Mouse (Mus musculus): ENCODE measurements at regions not wholly inside any gene's neighbourhood (a gene's known extent, or its start where the extent isn't known, plus 50 kb on each side); places are given as distances from the start of the nearest gene placed in this dataset.

- ATAC-seq (ENCODE audit: insufficient number of reproducible peaks, insufficient read depth, low FRiP score, low read depth): no peak
- Histone ChIP-seq H3K4me3 (ENCODE audit: low read depth, low read length) (no peak overlapping the region), H3K27ac (ENCODE audit: low read length) (no peak overlapping the region), H3K4me2 (replicated peaks; ENCODE audit: low read depth, low read length) (no peak overlapping the region), H3K9ac (replicated peaks; ENCODE audit: low read depth, low read length) (no peak overlapping the region), H3K27me3 (ENCODE audit: control insufficient read depth, insufficient read depth, low read length) (no peaks in the 10 kb centered on the region), H3K4me1 (ENCODE audit: control insufficient read depth, insufficient read depth, low read length) (no peaks in the 10 kb centered on the region), H3K36me3 (ENCODE audit: control insufficient read depth, insufficient read depth, low read length) (no peaks in the 10 kb centered on the region), H3K9me3 (ENCODE audit: control insufficient read depth, low read depth, low read length) (no peaks in the 10 kb centered on the region)
- whole genome bisulfite sequencing: 87% methylated on average over 10 of the region's 10 CpGs
Observed at GRCm38 (mm10) chr11:112938035-112938434, 156.0 kb downstream of the Sox9 start.

DNA sequence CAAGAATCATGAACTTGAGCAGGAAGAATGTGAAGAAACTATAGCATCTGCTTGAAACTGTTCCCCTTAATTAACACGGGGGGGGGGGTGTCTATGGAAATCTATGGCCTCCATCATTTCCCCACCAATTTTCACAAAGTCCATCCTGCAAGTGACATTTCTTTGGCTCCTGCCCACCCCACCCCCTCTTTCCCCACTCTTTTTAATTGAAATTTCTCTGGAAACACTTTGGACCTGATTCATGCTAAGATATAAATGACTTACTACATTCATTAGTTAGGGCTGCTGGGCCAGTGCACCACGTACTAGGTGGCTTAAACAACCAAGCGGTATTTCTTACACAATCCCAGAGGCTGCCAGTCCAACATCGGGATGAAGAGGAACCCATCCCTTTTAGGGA lies 169.4 kb downstream of the Sox9 start:
- Histone ChIP-seq H3K9me3 (ENCODE audit: control insufficient read depth, low read depth, low read length) (no peaks in the 10 kb centered on the region), H3K36me3 (ENCODE audit: control insufficient read depth, insufficient read depth, low read length) (no peaks in the 10 kb centered on the region), H3K4me2 (replicated peaks; ENCODE audit: low read depth, low read length) (no peak overlapping the region), H3K27me3 (ENCODE audit: control insufficient read depth, insufficient read depth, low read length) (no peaks in the 10 kb centered on the region), H3K4me3 (ENCODE audit: low read depth, low read length) (no peak overlapping the region), H3K4me1 (ENCODE audit: control insufficient read depth, insufficient read depth, low read length) (no peaks in the 10 kb centered on the region), H3K9ac (replicated peaks; ENCODE audit: low read depth, low read length) (no peak overlapping the region), H3K27ac (ENCODE audit: low read length) (no peak overlapping the region)
- 74% methylated on average over 4 of the region's 4 CpGs for WGBS
- no peak for ATAC-seq (ENCODE audit: insufficient number of reproducible peaks, insufficient read depth, low FRiP score, low read depth)

DNA sequence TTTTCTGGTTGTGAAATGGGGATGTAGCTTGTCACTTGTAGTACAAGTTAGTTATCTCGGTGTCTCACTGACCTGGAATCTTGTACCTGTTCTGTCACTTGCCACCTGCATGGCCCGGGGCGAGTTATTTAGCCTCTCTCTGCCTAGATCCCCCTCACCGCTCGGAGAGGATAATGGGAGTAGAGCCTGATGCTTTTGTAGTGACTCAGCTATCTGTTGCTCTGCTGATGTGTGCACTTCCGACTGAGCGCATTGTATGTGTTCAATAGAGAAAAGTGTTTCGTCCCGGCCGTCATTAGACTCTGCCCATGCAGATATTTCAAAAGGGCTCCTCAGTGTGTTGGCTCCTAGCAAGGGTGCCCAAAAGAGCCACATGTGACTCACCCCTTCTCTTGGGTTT lies 170.3 kb downstream of the Sox9 start:
- Histone ChIP-seq H3K27ac (ENCODE audit: low read length) (no peak overlapping the region), H3K9me3 (ENCODE audit: control insufficient read depth, low read depth, low read length) (no peaks in the 10 kb centered on the region), H3K4me3 (ENCODE audit: low read depth, low read length) (no peak overlapping the region), H3K9ac (replicated peaks; ENCODE audit: low read depth, low read length) (no peak overlapping the region), H3K4me1 (ENCODE audit: control insufficient read depth, insufficient read depth, low read length) (no peaks in the 10 kb centered on the region; the same call in 1 of the 2 replicates), H3K27me3 (ENCODE audit: control insufficient read depth, insufficient read depth, low read length) (no peaks in the 10 kb centered on the region), H3K4me2 (replicated peaks; ENCODE audit: low read depth, low read length) (no peak overlapping the region), H3K36me3 (ENCODE audit: control insufficient read depth, insufficient read depth, low read length) (no peaks in the 10 kb centered on the region)
- 82% methylated on average over 10 of the region's 10 CpGs for WGBS
- no peak for ATAC-seq (ENCODE audit: insufficient number of reproducible peaks, insufficient read depth, low FRiP score, low read depth)

- H3K36me3 ChIP-seq (ENCODE audit: control insufficient read depth, insufficient read depth, low read length): no peaks in the 10 kb centered on the region
- H3K9ac ChIP-seq (replicated peaks; ENCODE audit: low read depth, low read length): no peak overlapping the region
- no peak overlapping the region for H3K27ac ChIP-seq (ENCODE audit: low read length)
- no peak overlapping the region for H3K4me2 ChIP-seq (replicated peaks; ENCODE audit: low read depth, low read length)
- H3K9me3 ChIP-seq (ENCODE audit: control insufficient read depth, low read depth, low read length): no peaks in the 10 kb centered on the region
- no peaks in the 10 kb centered on the region; the same call in 1 of the 2 replicates for H3K4me1 ChIP-seq (ENCODE audit: control insufficient read depth, insufficient read depth, low read length)
- 47% methylated on average over 4 of the region's 4 CpGs for whole genome bisulfite sequencing
- no peaks in the 10 kb centered on the region for H3K27me3 ChIP-seq (ENCODE audit: control insufficient read depth, insufficient read depth, low read length)
- ATAC-seq (ENCODE audit: insufficient number of reproducible peaks, insufficient read depth, low FRiP score, low read depth): no peak
- H3K4me3 ChIP-seq (ENCODE audit: low read depth, low read length): no peak overlapping the region
Observed at GRCm38 (mm10) chr11:112953491-112953890, 171.5 kb downstream of the Sox9 start.

GRCm38 (mm10) chr11:112956748-112957440 lies 174.9 kb downstream of the Sox9 start:
- no peaks in the 10 kb centered on the region for H3K9me3 ChIP-seq (ENCODE audit: control insufficient read depth, low read depth, low read length)
- H3K4me1 ChIP-seq (ENCODE audit: control insufficient read depth, insufficient read depth, low read length): no peaks in the 10 kb centered on the region; the same call in 1 of the 2 replicates
- no peak for ATAC-seq (ENCODE audit: insufficient number of reproducible peaks, insufficient read depth, low FRiP score, low read depth)
- no peak overlapping the region for H3K27ac ChIP-seq (ENCODE audit: low read length)
- no peak overlapping the region for H3K4me3 ChIP-seq (ENCODE audit: low read depth, low read length)
- H3K27me3 ChIP-seq (ENCODE audit: control insufficient read depth, insufficient read depth, low read length): no peaks in the 10 kb centered on the region
- WGBS: 61% methylated on average over 5 of the region's 5 CpGs
- H3K9ac ChIP-seq (replicated peaks; ENCODE audit: low read depth, low read length): no peak overlapping the region
- H3K4me2 ChIP-seq (replicated peaks; ENCODE audit: low read depth, low read length): no peak overlapping the region
- H3K36me3 ChIP-seq (ENCODE audit: control insufficient read depth, insufficient read depth, low read length): no peaks in the 10 kb centered on the region

- 21% methylated on average over 5 of the region's 5 CpGs for WGBS
- Histone ChIP-seq H3K36me3 (ENCODE audit: control insufficient read depth, insufficient read depth, low read length) (no peaks in the 10 kb centered on the region), H3K27ac (ENCODE audit: low read length) (no peak overlapping the region), H3K4me3 (ENCODE audit: low read depth, low read length) (no peak overlapping the region), H3K9ac (replicated peaks; ENCODE audit: low read depth, low read length) (no peak overlapping the region), H3K4me2 (replicated peaks; ENCODE audit: low read depth, low read length) (no peak overlapping the region), H3K9me3 (ENCODE audit: control insufficient read depth, low read depth, low read length) (no peaks in the 10 kb centered on the region), H3K27me3 (ENCODE audit: control insufficient read depth, insufficient read depth, low read length) (no peaks in the 10 kb centered on the region), H3K4me1 (ENCODE audit: control insufficient read depth, insufficient read depth, low read length) (no peaks in the 10 kb centered on the region; the same call in 1 of the 2 replicates)
- ATAC-seq (ENCODE audit: insufficient number of reproducible peaks, insufficient read depth, low FRiP score, low read depth): no peak
Observed at GRCm38 (mm10) chr11:112959609-112960008, 177.6 kb downstream of the Sox9 start.

GRCm38 (mm10) chr11:112973286-112973685 lies 191.3 kb downstream of the Sox9 start:
- no peak overlapping the region for H3K4me3 ChIP-seq (ENCODE audit: low read depth, low read length)
- H3K9me3 ChIP-seq (ENCODE audit: control insufficient read depth, low read depth, low read length): no peaks in the 10 kb centered on the region
- WGBS: 66% methylated on average over 8 of the region's 8 CpGs
- no peaks in the 10 kb centered on the region for H3K27me3 ChIP-seq (ENCODE audit: control insufficient read depth, insufficient read depth, low read length)
- H3K9ac ChIP-seq (replicated peaks; ENCODE audit: low read depth, low read length): no peak overlapping the region
- H3K4me1 ChIP-seq (ENCODE audit: control insufficient read depth, insufficient read depth, low read length): peaks cover 7% of the 10 kb centered on the region
- H3K27ac ChIP-seq (ENCODE audit: low read length): no peak overlapping the region
- ATAC-seq (ENCODE audit: insufficient number of reproducible peaks, insufficient read depth, low FRiP score, low read depth): no peak
- H3K36me3 ChIP-seq (ENCODE audit: control insufficient read depth, insufficient read depth, low read length): no peaks in the 10 kb centered on the region
- no peak overlapping the region for H3K4me2 ChIP-seq (replicated peaks; ENCODE audit: low read depth, low read length)

DNA sequence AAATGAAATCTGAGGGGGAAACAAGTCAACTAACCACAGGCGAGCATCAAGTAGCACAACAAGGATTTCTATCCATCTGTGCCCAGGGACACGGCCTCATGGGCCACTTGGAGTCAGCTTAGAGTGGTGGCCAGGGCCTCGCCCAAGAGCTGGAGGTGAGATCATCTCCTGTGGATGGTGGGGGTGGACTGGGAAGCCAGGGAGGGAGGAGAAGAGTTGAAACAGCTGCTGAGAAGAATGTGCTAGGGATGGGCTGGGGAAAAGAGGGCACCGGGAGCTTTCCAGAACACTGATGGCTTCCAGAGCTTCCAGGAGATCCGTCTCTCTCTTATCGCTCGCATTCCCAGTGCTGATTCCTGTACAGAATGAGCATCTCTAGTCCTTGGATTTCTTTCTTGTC lies 192.9 kb downstream of the Sox9 start:
- Histone ChIP-seq H3K4me2 (replicated peaks; ENCODE audit: low read depth, low read length) (no peak overlapping the region), H3K9me3 (ENCODE audit: control insufficient read depth, low read depth, low read length) (no peaks in the 10 kb centered on the region), H3K4me3 (ENCODE audit: low read depth, low read length) (no peak overlapping the region), H3K9ac (replicated peaks; ENCODE audit: low read depth, low read length) (no peak overlapping the region), H3K4me1 (ENCODE audit: control insufficient read depth, insufficient read depth, low read length) (peaks cover 13% of the 10 kb centered on the region), H3K27ac (ENCODE audit: low read length) (no peak overlapping the region), H3K27me3 (ENCODE audit: control insufficient read depth, insufficient read depth, low read length) (no peaks in the 10 kb centered on the region), H3K36me3 (ENCODE audit: control insufficient read depth, insufficient read depth, low read length) (no peaks in the 10 kb centered on the region)
- ATAC-seq (ENCODE audit: insufficient number of reproducible peaks, insufficient read depth, low FRiP score, low read depth): no peak
- 92% methylated on average over 7 of the region's 7 CpGs for WGBS
